Mouse (Mus musculus): ENCODE measurements around the gene Acsf3. TPM values are rescaled to one million over a fixed set of nuclear protein-coding genes. Genes with fewer than 3 reads are reported as not detected.

Acsf3 gene
- polyA plus RNA-seq, 1 experiment from 2014 or later: 14.0 TPM

DNA sequence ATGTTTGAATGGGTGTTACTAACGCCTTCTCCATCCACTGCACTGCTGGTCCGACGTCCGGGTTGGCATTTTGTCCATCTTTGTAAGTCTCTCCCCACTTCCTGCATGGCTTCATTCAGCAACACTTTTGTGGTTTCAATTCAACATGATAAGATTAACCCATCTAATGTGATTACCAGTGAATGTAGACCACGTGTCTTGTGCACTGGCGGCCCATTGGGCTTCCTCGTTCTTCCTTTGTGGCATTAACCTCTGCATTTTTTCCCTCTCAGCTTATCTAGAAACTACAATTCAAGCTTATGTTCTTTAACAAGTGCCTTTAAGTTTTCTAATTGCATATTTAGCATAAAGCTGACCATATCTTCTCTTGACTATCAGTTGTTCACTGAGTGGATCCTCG lies 50.1 kb downstream of the Acsf3 start:
- DNase-seq (ENCODE audit: low spot score): no peak
- WGBS: 76% methylated on average over 8 of the region's 8 CpGs
- Histone ChIP-seq H3K4me3 (ENCODE audit: low read depth, low read length) (no peak overlapping the region), H3K36me3 (ENCODE audit: control insufficient read depth, insufficient read depth, low read length) (no peaks in the 10 kb centered on the region), H3K27ac (replicated peaks; ENCODE audit: low read depth, low read length) (no peak overlapping the region), H3K9me3 (ENCODE audit: control insufficient read depth, low read length) (no peaks in the 10 kb centered on the region), H3K4me2 (ENCODE audit: low read depth, low read length) (no peak overlapping the region), H3K9ac (ENCODE audit: low read depth, low read length) (no peak overlapping the region), H3K4me1 (ENCODE audit: control insufficient read depth, insufficient read depth, low read length) (no peaks in the 10 kb centered on the region), H3K27me3 (replicated peaks; ENCODE audit: control insufficient read depth, insufficient read depth, low read length) (no peaks in the 10 kb centered on the region)
- ATAC-seq (ENCODE audit: low read depth): no peak

- H3K4me2 ChIP-seq (ENCODE audit: low read depth, low read length): no peak overlapping the region
- WGBS: 84% methylated on average over 3 of the region's 3 CpGs
- no peak for DNase-seq (ENCODE audit: low spot score)
- no peak overlapping the region for H3K4me3 ChIP-seq (ENCODE audit: low read depth, low read length)
- H3K36me3 ChIP-seq (ENCODE audit: control insufficient read depth, insufficient read depth, low read length): no peaks in the 10 kb centered on the region
- no peaks in the 10 kb centered on the region for H3K4me1 ChIP-seq (ENCODE audit: control insufficient read depth, insufficient read depth, low read length)
- H3K27ac ChIP-seq (replicated peaks; ENCODE audit: low read depth, low read length): no peak overlapping the region
- no peak for ATAC-seq (ENCODE audit: low read depth)
- H3K27me3 ChIP-seq (replicated peaks; ENCODE audit: control insufficient read depth, insufficient read depth, low read length): no peaks in the 10 kb centered on the region
- no peaks in the 10 kb centered on the region for H3K9me3 ChIP-seq (ENCODE audit: control insufficient read depth, low read length)
- H3K9ac ChIP-seq (ENCODE audit: low read depth, low read length): no peak overlapping the region
Measured at GRCm38 (mm10) chr8:122829396-122829795, 54.1 kb downstream of the Acsf3 start.

DNA sequence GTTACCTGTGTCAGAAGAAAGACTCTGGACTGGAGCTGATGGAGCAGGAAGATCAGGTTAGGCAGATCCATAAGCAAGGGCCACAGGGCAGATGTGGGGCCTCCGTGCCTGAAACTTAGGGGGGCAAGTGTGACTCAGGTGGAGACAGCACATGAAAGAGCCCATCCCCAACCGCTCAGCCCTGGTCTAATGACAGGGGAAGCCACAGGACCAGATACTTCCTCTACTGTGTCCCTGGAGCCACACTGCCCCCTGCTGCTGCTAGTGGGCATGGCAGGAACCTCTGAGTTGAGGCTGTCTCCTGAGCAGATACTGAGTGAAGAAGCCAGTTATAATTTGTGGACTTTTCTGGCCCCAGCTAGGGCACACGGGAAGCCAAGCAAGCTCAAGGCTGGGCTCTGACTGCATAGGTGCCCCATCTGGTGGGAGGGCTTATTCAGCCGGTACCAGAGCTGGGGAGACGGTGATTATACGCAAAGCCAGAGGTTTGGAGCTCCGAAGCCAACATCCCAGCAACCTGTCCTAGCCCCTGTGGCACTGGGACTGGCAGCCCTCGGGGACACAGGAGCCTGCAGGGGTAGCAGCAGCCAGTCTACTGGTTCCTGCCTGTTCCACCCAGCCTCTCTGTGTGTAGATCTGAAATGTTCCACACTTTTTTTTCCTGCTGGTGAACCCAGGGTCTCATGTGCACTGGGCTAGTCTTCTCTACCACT lies 55.2 kb downstream of the Acsf3 start:
- no peak overlapping the region for H3K9ac ChIP-seq (ENCODE audit: low read depth, low read length)
- 10% methylated on average over 4 of the region's 8 CpGs for WGBS
- no peaks in the 10 kb centered on the region for H3K4me1 ChIP-seq (ENCODE audit: control insufficient read depth, insufficient read depth, low read length)
- H3K4me3 ChIP-seq (ENCODE audit: low read depth, low read length): no peak overlapping the region
- no peaks in the 10 kb centered on the region for H3K36me3 ChIP-seq (ENCODE audit: control insufficient read depth, insufficient read depth, low read length)
- H3K4me2 ChIP-seq (ENCODE audit: low read depth, low read length): no peak overlapping the region
- H3K27me3 ChIP-seq (replicated peaks; ENCODE audit: control insufficient read depth, insufficient read depth, low read length): no peaks in the 10 kb centered on the region
- no peaks in the 10 kb centered on the region for H3K9me3 ChIP-seq (ENCODE audit: control insufficient read depth, low read length)
- H3K27ac ChIP-seq (replicated peaks; ENCODE audit: low read depth, low read length): no peak overlapping the region
- DNase-seq (ENCODE audit: low spot score) (peak; percentile 77), ATAC-seq (ENCODE audit: low read depth) (peak; percentile 84)

GRCm38 (mm10) chr8:122834416-122834815 lies 59.1 kb downstream of the Acsf3 start:
- WGBS: 85% methylated on average over 8 of the region's 8 CpGs
- no peak for ATAC-seq (ENCODE audit: low read depth)

GRCm38 (mm10) chr8:122834971-122835370 lies 59.7 kb downstream of the Acsf3 start:
- H3K9ac ChIP-seq (ENCODE audit: low read depth, low read length): no peak overlapping the region
- DNase-seq (ENCODE audit: low spot score) (peak; percentile 85), ATAC-seq (ENCODE audit: low read depth) (peak; percentile 47)
- WGBS: 29% methylated on average over 8 of the region's 8 CpGs
- H3K4me1 ChIP-seq (ENCODE audit: control insufficient read depth, insufficient read depth, low read length): no peaks in the 10 kb centered on the region
- no peak overlapping the region for H3K4me3 ChIP-seq (ENCODE audit: low read depth, low read length)
- H3K27ac ChIP-seq (replicated peaks; ENCODE audit: low read depth, low read length): no peak overlapping the region
- H3K4me2 ChIP-seq (ENCODE audit: low read depth, low read length): no peak overlapping the region
- H3K27me3 ChIP-seq (replicated peaks; ENCODE audit: control insufficient read depth, insufficient read depth, low read length): no peaks in the 10 kb centered on the region
- no peaks in the 10 kb centered on the region for H3K36me3 ChIP-seq (ENCODE audit: control insufficient read depth, insufficient read depth, low read length)
- no peaks in the 10 kb centered on the region for H3K9me3 ChIP-seq (ENCODE audit: control insufficient read depth, low read length)

More at GRCm38 (mm10) chr8:122834416-122834815, 59.1 kb downstream of the Acsf3 start:
- Histone ChIP-seq H3K9me3 (ENCODE audit: control insufficient read depth, low read length) (no peaks in the 10 kb centered on the region), H3K4me1 (ENCODE audit: control insufficient read depth, insufficient read depth, low read length) (no peaks in the 10 kb centered on the region), H3K36me3 (ENCODE audit: control insufficient read depth, insufficient read depth, low read length) (no peaks in the 10 kb centered on the region), H3K27ac (replicated peaks; ENCODE audit: low read depth, low read length) (no peak overlapping the region), H3K4me2 (ENCODE audit: low read depth, low read length) (no peak overlapping the region), H3K4me3 (ENCODE audit: low read depth, low read length) (no peak overlapping the region), H3K27me3 (replicated peaks; ENCODE audit: control insufficient read depth, insufficient read depth, low read length) (no peaks in the 10 kb centered on the region), H3K9ac (ENCODE audit: low read depth, low read length) (no peak overlapping the region)
- DNase-seq (ENCODE audit: low spot score): no peak

- ATAC-seq (ENCODE audit: low read depth) (no peak), DNase-seq (ENCODE audit: low spot score) (no peak)
- Histone ChIP-seq H3K27me3 (replicated peaks; ENCODE audit: control insufficient read depth, insufficient read depth, low read length) (no peaks in the 10 kb centered on the region), H3K4me3 (ENCODE audit: low read depth, low read length) (no peak overlapping the region), H3K4me2 (ENCODE audit: low read depth, low read length) (no peak overlapping the region), H3K27ac (replicated peaks; ENCODE audit: low read depth, low read length) (no peak overlapping the region), H3K36me3 (ENCODE audit: control insufficient read depth, insufficient read depth, low read length) (no peaks in the 10 kb centered on the region), H3K4me1 (ENCODE audit: control insufficient read depth, insufficient read depth, low read length) (0 out of 2 replicates have a peak, but pooled peaks cover 3% of the 10 kb centered on the region), H3K9ac (ENCODE audit: low read depth, low read length) (no peak overlapping the region), H3K9me3 (ENCODE audit: control insufficient read depth, low read length) (no peaks in the 10 kb centered on the region)
- 87% methylated on average over 12 of the region's 12 CpGs for WGBS
Measured at GRCm38 (mm10) chr8:122836199-122836598, 60.9 kb downstream of the Acsf3 start.

GRCm38 (mm10) chr8:122836696-122837095 lies 61.4 kb downstream of the Acsf3 start:
- Histone ChIP-seq H3K9ac (ENCODE audit: low read depth, low read length) (no peak overlapping the region), H3K27me3 (replicated peaks; ENCODE audit: control insufficient read depth, insufficient read depth, low read length) (no peaks in the 10 kb centered on the region), H3K9me3 (ENCODE audit: control insufficient read depth, low read length) (no peaks in the 10 kb centered on the region), H3K4me1 (ENCODE audit: control insufficient read depth, insufficient read depth, low read length) (0 out of 2 replicates have a peak, but pooled peaks cover 3% of the 10 kb centered on the region), H3K4me2 (ENCODE audit: low read depth, low read length) (no peak overlapping the region), H3K27ac (replicated peaks; ENCODE audit: low read depth, low read length) (no peak overlapping the region), H3K4me3 (ENCODE audit: low read depth, low read length) (no peak overlapping the region), H3K36me3 (ENCODE audit: control insufficient read depth, insufficient read depth, low read length) (no peaks in the 10 kb centered on the region)
- ATAC-seq (ENCODE audit: low read depth) (no peak), DNase-seq (ENCODE audit: low spot score) (no peak)
- 90% methylated on average over 13 of the region's 13 CpGs for WGBS

DNA sequence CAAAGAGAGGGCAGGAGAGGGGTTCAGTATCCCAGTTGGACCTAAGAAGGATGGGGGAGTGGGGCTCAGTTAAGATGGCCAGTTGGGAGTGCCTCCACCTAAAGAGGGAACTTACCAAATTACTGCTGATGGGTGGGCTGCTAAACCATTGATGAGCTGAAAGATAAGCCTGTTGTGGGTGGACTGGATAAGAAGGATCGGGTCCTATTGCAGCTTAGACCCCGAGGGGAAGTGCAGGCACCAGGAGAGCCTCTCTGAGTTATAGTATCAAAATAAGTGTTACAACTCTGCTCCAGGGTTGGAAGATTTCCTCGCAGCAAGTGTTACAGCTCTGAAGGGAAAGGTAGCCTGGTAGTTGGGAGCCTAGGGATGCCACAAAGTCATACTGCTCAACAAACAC lies 68.9 kb downstream of the Acsf3 start:
- no peaks in the 10 kb centered on the region for H3K9me3 ChIP-seq (ENCODE audit: control insufficient read depth, low read length)
- no peak overlapping the region for H3K9ac ChIP-seq (ENCODE audit: low read depth, low read length)
- no peaks in the 10 kb centered on the region for H3K36me3 ChIP-seq (ENCODE audit: control insufficient read depth, insufficient read depth, low read length)
- no peak for ATAC-seq (ENCODE audit: low read depth)
- H3K4me2 ChIP-seq (ENCODE audit: low read depth, low read length): no peak overlapping the region
- H3K4me3 ChIP-seq (ENCODE audit: low read depth, low read length): no peak overlapping the region
- peaks cover 7% of the 10 kb centered on the region; the same call in 1 of the 2 replicates for H3K4me1 ChIP-seq (ENCODE audit: control insufficient read depth, insufficient read depth, low read length)
- 55% methylated on average over 3 of the region's 3 CpGs for WGBS
- DNase-seq (ENCODE audit: low spot score): no peak
- H3K27ac ChIP-seq (replicated peaks; ENCODE audit: low read depth, low read length): no peak overlapping the region
- no peaks in the 10 kb centered on the region for H3K27me3 ChIP-seq (replicated peaks; ENCODE audit: control insufficient read depth, insufficient read depth, low read length)

- Histone ChIP-seq H3K27ac (replicated peaks; ENCODE audit: low read depth, low read length) (no peak overlapping the region), H3K4me2 (ENCODE audit: low read depth, low read length) (no peak overlapping the region), H3K4me3 (ENCODE audit: low read depth, low read length) (no peak overlapping the region), H3K27me3 (replicated peaks; ENCODE audit: control insufficient read depth, insufficient read depth, low read length) (no peaks in the 10 kb centered on the region), H3K4me1 (ENCODE audit: control insufficient read depth, insufficient read depth, low read length) (peaks cover 7% of the 10 kb centered on the region; the same call in 1 of the 2 replicates), H3K9ac (ENCODE audit: low read depth, low read length) (no peak overlapping the region), H3K9me3 (ENCODE audit: control insufficient read depth, low read length) (no peaks in the 10 kb centered on the region), H3K36me3 (ENCODE audit: control insufficient read depth, insufficient read depth, low read length) (no peaks in the 10 kb centered on the region)
- ATAC-seq (ENCODE audit: low read depth) (no peak), DNase-seq (ENCODE audit: low spot score) (peak; percentile 62)
- WGBS: 56% methylated on average over 4 of the region's 4 CpGs
Measured at GRCm38 (mm10) chr8:122845662-122846061, 70.4 kb downstream of the Acsf3 start.

Measured in embryonic facial prominence, embryonic 14.5 days (tissue).